Mouse (Mus musculus) urinary bladder, postnatal 25 days (tissue): ENCODE results near the gene Igf2bp2.

Experiments
- DNase-seq: peaks from one replicate; pipeline ENCODE4 v3.0.0; 2022; ENCODE audit warnings: low spot score

Igf2bp2 gene

DNA sequence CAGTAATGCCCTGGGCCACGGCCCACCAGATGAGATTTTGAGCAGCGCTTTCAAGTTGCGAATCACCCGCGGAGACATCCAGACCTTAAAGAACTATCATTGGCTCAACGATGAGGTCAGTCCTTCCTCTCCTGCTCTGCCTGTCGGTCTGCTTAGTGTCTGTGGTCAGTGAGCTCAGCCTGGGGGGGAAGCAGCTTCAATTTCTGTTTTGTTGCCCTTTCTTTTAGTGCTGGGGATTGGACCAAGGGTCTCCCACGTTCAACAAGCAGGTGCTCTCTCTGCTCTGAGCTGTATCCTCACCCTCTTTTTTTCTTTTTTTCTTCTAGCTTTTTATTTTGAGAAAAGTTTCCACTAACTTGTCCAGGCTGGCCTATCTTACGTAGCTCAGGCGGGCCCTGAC is 124.5 kb downstream of the Igf2bp2 start:
- no peak for DNase-seq

DNA sequence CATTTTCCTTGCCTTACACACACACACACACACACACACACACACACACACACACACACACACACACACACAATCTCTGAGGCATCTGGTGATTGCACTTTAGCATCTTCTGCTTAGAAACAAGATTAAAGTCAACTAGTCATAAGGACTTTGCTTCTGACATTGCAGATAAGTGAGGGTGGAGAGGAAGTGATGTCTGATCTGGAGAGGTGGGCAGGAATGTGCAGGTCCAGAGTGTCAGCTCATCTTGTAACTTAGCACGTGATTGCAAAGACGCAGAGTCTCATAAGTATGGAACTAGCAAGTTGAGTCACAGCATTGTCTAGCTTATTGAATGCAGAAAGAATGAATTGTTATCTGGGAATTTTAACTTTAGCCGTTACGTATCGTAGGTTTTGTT is 135.6 kb downstream of the Igf2bp2 start:
- no peak for DNase-seq

- DNase-seq = no peak
Measured at GRCm38 (mm10) chr16:22022122-22022521, 141.0 kb downstream of the Igf2bp2 start.

- no peak for DNase-seq
Measured at GRCm38 (mm10) chr16:22015569-22015968, 147.5 kb downstream of the Igf2bp2 start.

DNA sequence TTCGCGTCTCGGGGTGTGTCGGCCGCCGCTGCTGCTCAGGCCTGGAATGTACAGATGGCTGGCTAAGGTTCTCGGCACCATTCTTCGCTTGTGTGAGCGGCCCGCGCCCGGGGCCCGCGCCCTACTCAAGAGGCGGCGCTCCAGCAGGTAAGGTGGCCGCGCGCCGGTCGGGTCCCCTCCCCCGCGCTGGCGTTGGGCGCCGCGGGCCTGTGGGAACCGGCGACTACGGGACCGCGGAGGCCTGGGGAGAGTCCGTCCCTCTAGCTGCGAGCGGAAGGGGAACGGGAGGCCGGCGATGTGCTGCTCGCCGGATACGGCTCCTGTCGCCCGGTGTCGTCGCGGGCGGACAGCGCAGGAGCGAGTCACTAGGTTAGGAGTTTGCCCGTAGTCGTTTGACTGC is 153.5 kb downstream of the Igf2bp2 start:
- DNase-seq = no peak

DNA sequence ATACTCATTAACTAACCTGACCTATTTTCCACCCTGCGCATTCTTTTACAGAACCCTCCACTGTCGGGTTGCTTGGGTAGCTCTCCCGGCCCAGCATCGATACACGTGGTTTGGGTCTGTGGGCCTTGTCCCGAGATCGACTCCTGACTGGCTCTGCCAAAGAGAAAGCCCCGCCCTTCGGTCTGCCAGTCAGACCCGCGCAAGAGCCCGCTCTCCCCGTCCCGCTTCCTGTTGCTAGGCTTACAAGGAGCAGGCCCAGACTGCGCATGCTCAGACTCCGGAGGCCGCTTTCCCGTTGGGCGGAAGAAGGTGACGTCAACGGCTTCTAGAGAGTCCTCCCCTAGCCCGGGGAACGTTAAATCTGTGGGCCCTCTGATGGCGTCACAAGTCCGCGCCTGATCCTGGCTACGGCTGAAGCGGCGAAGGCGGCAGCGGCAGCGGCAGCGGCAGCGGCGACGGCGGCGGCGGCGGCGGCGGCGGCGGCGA is 154.0 kb downstream of the Igf2bp2 start, which contains the start of gene Senp2:
Gene Senp2 (plus strand): TSS at position 386 of the 486 bp plus-strand sequence.
- DNase-seq = peak; percentile 99
